Mouse (Mus musculus): ENCODE results near the gene Pzp. TPM values are rescaled to one million over a fixed set of nuclear protein-coding genes. Genes with fewer than 3 reads are reported as not detected.

Gene Pzp
- polyA plus RNA-seq, 2 experiments, result 0.06 TPM; not detected in 1

DNA sequence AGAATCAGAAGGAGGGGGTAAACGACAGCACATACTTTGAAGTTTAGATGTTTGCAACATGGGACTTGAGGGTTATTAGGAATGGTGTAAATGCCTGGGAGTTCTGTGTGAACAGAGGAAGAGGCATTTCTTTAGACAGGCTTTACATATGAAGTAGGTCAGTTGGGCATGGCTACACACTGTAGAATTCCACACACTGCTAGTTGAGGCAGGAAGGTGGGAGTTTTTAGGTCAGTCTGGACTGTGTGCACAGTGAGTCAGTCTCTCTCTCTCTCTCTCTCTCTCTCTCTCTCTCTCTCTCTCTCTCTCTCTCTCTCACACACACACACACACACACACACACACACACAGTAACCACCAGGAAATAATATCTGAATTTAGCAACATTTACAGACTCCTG is 31.2 kb downstream of the Pzp start:
- Histone ChIP-seq H3K9ac (ENCODE audit: low read depth, low read length, severe bottlenecking) (no peak overlapping the region), H3K4me3 (replicated peaks; ENCODE audit: low read length) (no peak overlapping the region), H3K27ac (replicated peaks; ENCODE audit: low read depth, low read length) (no peak overlapping the region), H3K9me3 (ENCODE audit: control insufficient read depth, low read length) (no peaks in the 10 kb centered on the region), H3K27me3 (ENCODE audit: control insufficient read depth, insufficient read depth, low read length) (no peaks in the 10 kb centered on the region), H3K4me2 (replicated peaks; ENCODE audit: low read depth, low read length, severe bottlenecking) (no peak overlapping the region), H3K36me3 (ENCODE audit: control insufficient read depth, insufficient read depth, low read length) (no peaks in the 10 kb centered on the region), H3K4me1 (ENCODE audit: control insufficient read depth, insufficient read depth, low read length) (no peaks in the 10 kb centered on the region)
- 41% methylated on average over 1 of the region's 1 CpGs for WGBS
- no peak for TF ChIP-seq POLR2A (IDR thresholded peaks at IDR 0.05; ENCODE audit: borderline replicate concordance, extremely low read depth, insufficient read depth, insufficient read length)
- no peak for ATAC-seq (ENCODE audit: low FRiP score, low read depth)
- DNase-seq (ENCODE audit: low spot score), result no peak

DNA sequence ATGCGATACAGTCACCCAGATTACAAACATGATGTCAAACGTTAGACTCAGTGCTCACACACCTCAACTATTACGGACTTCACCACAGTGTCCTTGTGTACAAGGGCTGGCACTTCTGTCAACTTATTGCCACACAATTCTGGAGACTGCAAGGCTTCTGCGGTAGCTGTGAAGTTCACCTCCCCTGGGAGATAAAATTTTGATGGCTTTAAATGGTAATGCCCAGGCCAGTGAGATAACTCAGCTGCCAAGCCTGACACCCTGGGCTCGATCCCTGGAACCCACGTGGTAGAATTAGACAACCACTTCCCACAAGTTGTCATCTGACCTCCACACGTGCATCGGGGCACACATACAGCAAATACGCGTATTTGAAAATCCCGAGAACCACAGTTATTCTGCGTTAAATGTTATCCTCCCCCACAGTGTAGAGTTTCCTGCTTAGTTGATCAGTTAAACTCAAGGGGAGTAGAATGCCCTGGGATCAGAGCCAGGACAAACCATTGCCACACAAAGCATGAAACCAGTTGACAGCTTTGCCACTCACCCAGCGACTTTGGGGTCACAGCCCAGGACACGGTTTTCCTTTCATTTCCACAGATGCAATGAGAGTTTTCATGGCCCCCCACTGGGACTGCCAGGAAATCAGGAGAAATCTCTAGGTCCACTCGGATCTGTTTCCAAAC is 31.7 kb downstream of the Pzp start:
- no peaks in the 10 kb centered on the region for H3K27me3 ChIP-seq (ENCODE audit: control insufficient read depth, insufficient read depth, low read length)
- no peaks in the 10 kb centered on the region for H3K4me1 ChIP-seq (ENCODE audit: control insufficient read depth, insufficient read depth, low read length)
- no peaks in the 10 kb centered on the region for H3K36me3 ChIP-seq (ENCODE audit: control insufficient read depth, insufficient read depth, low read length)
- TF ChIP-seq POLR2A (IDR thresholded peaks at IDR 0.05; ENCODE audit: borderline replicate concordance, extremely low read depth, insufficient read depth, insufficient read length), result no peak
- DNase-seq (ENCODE audit: low spot score) (no peak), ATAC-seq (ENCODE audit: low FRiP score, low read depth) (no peak)
- no peak overlapping the region for H3K4me3 ChIP-seq (replicated peaks; ENCODE audit: low read length)
- no peak overlapping the region for H3K27ac ChIP-seq (replicated peaks; ENCODE audit: low read depth, low read length)
- H3K9me3 ChIP-seq (ENCODE audit: control insufficient read depth, low read length), result no peaks in the 10 kb centered on the region
- no peak overlapping the region for H3K4me2 ChIP-seq (replicated peaks; ENCODE audit: low read depth, low read length, severe bottlenecking)
- no peak overlapping the region for H3K9ac ChIP-seq (ENCODE audit: low read depth, low read length, severe bottlenecking)
- 64% methylated on average over 15 of the region's 15 CpGs for WGBS

DNA sequence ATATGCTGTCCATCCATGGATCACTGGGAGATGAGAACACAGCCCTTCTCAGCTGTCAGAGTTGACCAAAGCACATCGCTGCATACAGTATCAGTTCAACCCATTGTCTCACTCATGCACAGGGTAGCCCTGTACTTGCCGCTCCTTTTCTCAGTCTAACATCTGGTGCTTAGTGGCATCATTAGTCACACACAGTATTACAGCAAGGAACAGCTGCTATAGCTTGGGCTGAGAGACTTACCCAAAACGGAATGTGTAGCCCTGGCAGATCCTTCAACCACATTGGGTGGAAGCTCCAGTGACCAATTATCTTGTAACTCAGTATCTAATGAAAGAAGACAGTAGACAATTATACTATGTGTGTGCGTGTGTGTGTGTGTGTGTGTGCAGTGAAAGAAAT is 34.6 kb downstream of the Pzp start:
- H3K27ac ChIP-seq (replicated peaks; ENCODE audit: low read depth, low read length), result no peak overlapping the region
- no peaks in the 10 kb centered on the region for H3K9me3 ChIP-seq (ENCODE audit: control insufficient read depth, low read length)
- H3K9ac ChIP-seq (ENCODE audit: low read depth, low read length, severe bottlenecking), result no peak overlapping the region
- H3K36me3 ChIP-seq (ENCODE audit: control insufficient read depth, insufficient read depth, low read length), result no peaks in the 10 kb centered on the region
- DNase-seq (ENCODE audit: low spot score), result peak; percentile 10
- H3K27me3 ChIP-seq (ENCODE audit: control insufficient read depth, insufficient read depth, low read length), result no peaks in the 10 kb centered on the region
- no peak overlapping the region for H3K4me2 ChIP-seq (replicated peaks; ENCODE audit: low read depth, low read length, severe bottlenecking)
- H3K4me3 ChIP-seq (replicated peaks; ENCODE audit: low read length), result no peak overlapping the region
- ATAC-seq (ENCODE audit: low FRiP score, low read depth), result peak; percentile 79
- WGBS, result 71% methylated on average over 4 of the region's 4 CpGs
- H3K4me1 ChIP-seq (ENCODE audit: control insufficient read depth, insufficient read depth, low read length), result no peaks in the 10 kb centered on the region
- no peak for TF ChIP-seq POLR2A (IDR thresholded peaks at IDR 0.05; ENCODE audit: borderline replicate concordance, extremely low read depth, insufficient read depth, insufficient read length)

DNA sequence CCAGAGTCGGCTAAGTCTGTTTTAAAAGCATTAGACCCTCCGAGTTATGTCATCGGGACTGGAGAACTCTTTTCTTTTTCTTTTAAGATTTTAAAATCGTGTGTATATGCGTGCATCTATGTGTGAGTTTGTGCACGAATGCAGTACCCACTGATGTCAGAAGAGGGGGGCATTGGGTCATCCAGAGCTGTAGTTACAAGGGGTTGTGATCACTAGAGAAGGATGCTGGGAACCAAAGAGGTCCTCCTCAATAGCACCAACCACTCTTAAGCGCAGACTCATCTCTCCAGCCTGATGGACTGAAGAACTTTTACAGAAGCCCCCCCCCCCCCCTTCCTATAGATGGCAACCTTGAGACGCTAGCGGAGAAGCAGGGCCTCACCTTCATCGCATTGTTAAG is 36.4 kb downstream of the Pzp start:
- no peak for DNase-seq (ENCODE audit: low spot score)
- Histone ChIP-seq H3K4me2 (replicated peaks; ENCODE audit: low read depth, low read length, severe bottlenecking) (no peak overlapping the region), H3K36me3 (ENCODE audit: control insufficient read depth, insufficient read depth, low read length) (no peaks in the 10 kb centered on the region), H3K27ac (replicated peaks; ENCODE audit: low read depth, low read length) (no peak overlapping the region), H3K4me1 (ENCODE audit: control insufficient read depth, insufficient read depth, low read length) (no peaks in the 10 kb centered on the region), H3K9me3 (ENCODE audit: control insufficient read depth, low read length) (no peaks in the 10 kb centered on the region), H3K4me3 (replicated peaks; ENCODE audit: low read length) (no peak overlapping the region), H3K9ac (ENCODE audit: low read depth, low read length, severe bottlenecking) (no peak overlapping the region), H3K27me3 (ENCODE audit: control insufficient read depth, insufficient read depth, low read length) (no peaks in the 10 kb centered on the region)
- TF ChIP-seq POLR2A (IDR thresholded peaks at IDR 0.05; ENCODE audit: borderline replicate concordance, extremely low read depth, insufficient read depth, insufficient read length), result no peak
- ATAC-seq (ENCODE audit: low FRiP score, low read depth), result no peak
- WGBS, result 97% methylated on average over 10 of the region's 10 CpGs

DNA sequence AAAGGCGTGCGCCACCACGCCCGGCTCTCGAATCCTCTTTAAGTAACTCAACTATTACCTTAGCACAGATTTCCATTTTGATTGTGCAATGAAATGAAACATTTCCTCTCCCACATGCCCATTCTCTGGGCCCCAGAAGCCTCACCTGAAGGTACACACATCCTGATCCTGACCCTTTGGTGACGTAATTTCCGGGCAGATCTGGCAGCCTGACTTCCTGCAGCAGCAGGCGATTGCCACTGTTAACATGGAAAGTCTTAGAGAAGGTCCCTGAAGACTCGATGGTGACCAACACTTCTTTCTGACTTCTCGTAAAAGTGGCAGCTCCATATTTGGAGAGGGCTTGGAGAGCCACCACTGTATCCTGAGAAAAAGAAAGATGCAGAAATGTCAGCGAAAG is 38.8 kb downstream of the Pzp start:
- 87% methylated on average over 11 of the region's 11 CpGs for WGBS
- Histone ChIP-seq H3K9me3 (ENCODE audit: control insufficient read depth, low read length) (no peaks in the 10 kb centered on the region), H3K27ac (replicated peaks; ENCODE audit: low read depth, low read length) (no peak overlapping the region), H3K36me3 (ENCODE audit: control insufficient read depth, insufficient read depth, low read length) (no peaks in the 10 kb centered on the region), H3K4me2 (replicated peaks; ENCODE audit: low read depth, low read length, severe bottlenecking) (no peak overlapping the region), H3K27me3 (ENCODE audit: control insufficient read depth, insufficient read depth, low read length) (no peaks in the 10 kb centered on the region), H3K9ac (ENCODE audit: low read depth, low read length, severe bottlenecking) (no peak overlapping the region), H3K4me3 (replicated peaks; ENCODE audit: low read length) (no peak overlapping the region), H3K4me1 (ENCODE audit: control insufficient read depth, insufficient read depth, low read length) (no peaks in the 10 kb centered on the region)
- no peak for TF ChIP-seq POLR2A (IDR thresholded peaks at IDR 0.05; ENCODE audit: borderline replicate concordance, extremely low read depth, insufficient read depth, insufficient read length)
- DNase-seq (ENCODE audit: low spot score) (no peak), ATAC-seq (ENCODE audit: low FRiP score, low read depth) (no peak)
